Mouse (Mus musculus): Measurements from ENCODE around the gene Cdr2l. TPM values are rescaled to one million over a fixed set of nuclear protein-coding genes. Genes with fewer than 3 reads are reported as not detected.

Gene Cdr2l
- total and polyA plus RNA-seq, 3 experiments: 0.05 TPM; not detected in 2

DNA sequence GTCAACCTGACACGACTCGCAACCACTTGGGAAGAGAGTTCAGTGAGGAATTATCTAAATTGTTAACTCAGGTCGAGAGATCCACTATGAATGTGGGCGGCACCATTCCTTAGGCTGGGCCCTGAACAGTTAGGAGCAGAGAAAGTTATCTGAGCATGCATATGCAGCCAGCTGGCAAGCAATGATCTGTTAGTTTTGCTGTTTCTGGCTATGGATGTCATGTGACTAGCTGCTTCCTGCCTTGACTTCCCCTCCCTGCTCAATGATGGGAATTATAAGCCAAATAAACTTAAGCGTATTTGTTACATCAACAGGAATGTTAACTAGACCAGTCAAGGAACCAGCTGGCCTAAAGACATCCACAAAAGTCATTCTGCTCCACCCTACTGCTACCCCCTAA, 28.3 kb upstream of the Cdr2l start:
- DNase-seq (ENCODE audit: low spot score): no peak
- ATAC-seq (ENCODE audit: extremely low read depth, insufficient number of reproducible peaks, low FRiP score, poor library complexity, severe bottlenecking): no peak

DNA sequence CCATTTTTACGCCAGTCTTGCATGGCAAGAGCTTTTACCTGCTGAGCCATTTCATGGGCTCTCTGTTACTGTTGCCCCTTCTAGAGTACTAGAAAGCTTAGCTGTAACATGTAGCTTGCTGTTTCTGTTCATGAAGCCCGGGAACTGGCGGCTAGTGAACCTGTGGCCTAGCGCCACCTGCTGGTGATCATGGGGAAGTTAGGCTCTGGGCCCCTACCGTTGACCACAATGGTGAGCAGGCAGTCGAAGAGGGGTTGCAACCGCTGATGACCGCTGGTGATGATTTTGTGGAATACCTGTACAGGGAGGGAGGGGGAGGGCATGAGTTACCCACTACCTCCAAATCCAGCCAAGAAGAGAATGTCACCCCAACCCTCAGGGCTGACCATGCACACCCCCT, 27.5 kb upstream of the Cdr2l start:
- ATAC-seq (ENCODE audit: extremely low read depth, insufficient number of reproducible peaks, low FRiP score, poor library complexity, severe bottlenecking) (peak; percentile 67), DNase-seq (ENCODE audit: low spot score) (peak; percentile 79)
- TF ChIP-seq CTCF (IDR thresholded peaks at IDR 0.05; ENCODE audit: low read depth, low read length): peak; percentile 87
- TF ChIP-seq TAL1 (conservative IDR thresholded peaks at IDR 0.05; ENCODE audit: low read depth, low read length): no peak
- TF ChIP-seq POLR2AphosphoS5 (IDR thresholded peaks at IDR 0.05; ENCODE audit: insufficient replicate concordance, low read depth, low read length): no peak
- Histone ChIP-seq H3K9me3 (replicated peaks) (no peaks in the 10 kb centered on the region), H3K4me3 (ENCODE audit: low read depth, low read length) (no peak overlapping the region), H3K27me3 (ENCODE audit: insufficient read depth, low read length) (peaks cover 67% of the 10 kb centered on the region), H3K4me1 (ENCODE audit: insufficient read depth, low read depth, low read length) (peaks cover 16% of the 10 kb centered on the region), H3K36me3 (replicated peaks) (no peaks in the 10 kb centered on the region)

More for the DNA sequence above, 28.3 kb upstream of the Cdr2l start:
- Histone ChIP-seq H3K4me3 (ENCODE audit: low read depth, low read length) (no peak overlapping the region), H3K4me1 (ENCODE audit: insufficient read depth, low read depth, low read length) (peaks cover 13% of the 10 kb centered on the region), H3K36me3 (replicated peaks) (no peaks in the 10 kb centered on the region), H3K27me3 (ENCODE audit: insufficient read depth, low read length) (peaks cover 68% of the 10 kb centered on the region), H3K9me3 (replicated peaks) (no peaks in the 10 kb centered on the region)
- no peak for TF ChIP-seq POLR2AphosphoS5 (IDR thresholded peaks at IDR 0.05; ENCODE audit: insufficient replicate concordance, low read depth, low read length)
- no peak for TF ChIP-seq CTCF (IDR thresholded peaks at IDR 0.05; ENCODE audit: low read depth, low read length)
- TF ChIP-seq TAL1 (conservative IDR thresholded peaks at IDR 0.05; ENCODE audit: low read depth, low read length): no peak
- TF ChIP-seq GATA2 (IDR thresholded peaks at IDR 0.05; ENCODE audit: borderline replicate concordance, low read depth, low read length): no peak

DNA sequence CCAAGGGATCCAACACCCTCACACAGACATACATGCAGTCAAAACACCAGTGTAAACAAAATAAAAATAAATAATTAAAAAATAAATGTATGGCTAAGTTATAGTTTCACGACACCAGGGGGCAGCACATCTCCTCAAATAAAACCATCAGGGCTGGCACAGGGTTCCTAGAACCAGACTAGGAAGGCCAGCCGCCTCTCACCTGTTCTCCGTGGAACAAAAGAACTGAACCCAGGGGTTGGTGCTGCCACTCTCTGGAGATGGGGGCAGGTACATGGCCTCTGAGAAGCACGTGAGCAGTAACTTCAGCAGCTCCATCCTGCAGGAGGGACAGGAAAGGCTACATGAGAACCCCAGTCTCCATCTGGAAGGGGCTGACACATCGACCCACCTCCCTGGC, 23.2 kb upstream of the Cdr2l start:
- Histone ChIP-seq H3K36me3 (replicated peaks) (no peaks in the 10 kb centered on the region), H3K4me3 (ENCODE audit: low read depth, low read length) (no peak overlapping the region), H3K4me1 (ENCODE audit: insufficient read depth, low read depth, low read length) (peaks cover 17% of the 10 kb centered on the region), H3K9me3 (replicated peaks) (no peaks in the 10 kb centered on the region), H3K27me3 (ENCODE audit: insufficient read depth, low read length) (peaks cover 46% of the 10 kb centered on the region)
- ATAC-seq (ENCODE audit: extremely low read depth, insufficient number of reproducible peaks, low FRiP score, poor library complexity, severe bottlenecking) (no peak), DNase-seq (ENCODE audit: low spot score) (peak; percentile 54)
- no peak for TF ChIP-seq CTCF (IDR thresholded peaks at IDR 0.05; ENCODE audit: low read depth, low read length)

- TF ChIP-seq GATA2 (IDR thresholded peaks at IDR 0.05; ENCODE audit: borderline replicate concordance, low read depth, low read length): no peak
- no peak for TF ChIP-seq TAL1 (conservative IDR thresholded peaks at IDR 0.05; ENCODE audit: low read depth, low read length)
- Histone ChIP-seq H3K9me3 (replicated peaks) (no peaks in the 10 kb centered on the region), H3K36me3 (replicated peaks) (no peaks in the 10 kb centered on the region), H3K4me1 (ENCODE audit: insufficient read depth, low read depth, low read length) (peaks cover 14% of the 10 kb centered on the region), H3K27me3 (ENCODE audit: insufficient read depth, low read length) (peaks cover 52% of the 10 kb centered on the region), H3K4me3 (ENCODE audit: low read depth, low read length) (no peak overlapping the region)
- ATAC-seq (ENCODE audit: extremely low read depth, insufficient number of reproducible peaks, low FRiP score, poor library complexity, severe bottlenecking) (no peak), DNase-seq (ENCODE audit: low spot score) (no peak)
Measured at GRCm38 (mm10) chr11:115359293-115359692, 22.4 kb upstream of the Cdr2l start.

DNA sequence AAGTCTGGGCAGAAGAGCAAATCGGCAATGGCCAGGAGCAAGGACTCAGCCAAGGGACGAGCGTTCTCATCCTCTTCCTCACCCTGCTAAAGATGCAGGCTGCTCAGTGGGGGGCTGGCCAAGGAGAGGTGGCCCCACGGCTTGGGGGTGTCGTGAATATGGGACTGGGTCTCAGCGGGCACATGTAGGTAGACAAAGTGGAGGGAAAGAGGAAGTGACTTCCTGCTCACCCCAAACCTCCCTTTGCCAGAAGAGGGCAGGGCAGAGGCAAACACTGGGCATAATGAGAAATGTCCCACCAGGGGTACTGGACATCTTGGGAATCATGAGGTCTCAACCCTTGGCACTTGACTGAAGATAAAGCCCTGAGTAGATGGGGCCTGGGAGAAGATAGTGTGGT, 22.0 kb upstream of the Cdr2l start:
- peak; percentile 41 for DNase-seq (ENCODE audit: low spot score)
- TF ChIP-seq POLR2AphosphoS5 (IDR thresholded peaks at IDR 0.05; ENCODE audit: insufficient replicate concordance, low read depth, low read length): no peak
- no peak for TF ChIP-seq GATA2 (IDR thresholded peaks at IDR 0.05; ENCODE audit: borderline replicate concordance, low read depth, low read length)
- TF ChIP-seq GATA1 (IDR thresholded peaks at IDR 0.05; ENCODE audit: borderline replicate concordance, low read length): no peak
- Histone ChIP-seq H3K4me1 (ENCODE audit: insufficient read depth, low read depth, low read length) (peaks cover 11% of the 10 kb centered on the region; the same call in 1 of the 2 replicates), H3K27me3 (ENCODE audit: insufficient read depth, low read length) (peaks cover 54% of the 10 kb centered on the region), H3K36me3 (replicated peaks) (no peaks in the 10 kb centered on the region), H3K4me3 (ENCODE audit: low read depth, low read length) (no peak overlapping the region), H3K9me3 (replicated peaks) (no peaks in the 10 kb centered on the region)
- ATAC-seq (ENCODE audit: extremely low read depth, insufficient number of reproducible peaks, low FRiP score, poor library complexity, severe bottlenecking): no peak

- no peak for TF ChIP-seq CTCF (IDR thresholded peaks at IDR 0.05; ENCODE audit: low read depth, low read length)
- TF ChIP-seq TAL1 (conservative IDR thresholded peaks at IDR 0.05; ENCODE audit: low read depth, low read length): no peak
- no peak for TF ChIP-seq POLR2AphosphoS5 (IDR thresholded peaks at IDR 0.05; ENCODE audit: insufficient replicate concordance, low read depth, low read length)
- no peak for ATAC-seq (ENCODE audit: extremely low read depth, insufficient number of reproducible peaks, low FRiP score, poor library complexity, severe bottlenecking)
- H3K27me3 ChIP-seq (ENCODE audit: insufficient read depth, low read length): peaks cover 63% of the 10 kb centered on the region
- no peaks in the 10 kb centered on the region for H3K36me3 ChIP-seq (replicated peaks)
- DNase-seq (ENCODE audit: low spot score): no peak
- no peak overlapping the region for H3K4me3 ChIP-seq (ENCODE audit: low read depth, low read length)
- H3K9me3 ChIP-seq (replicated peaks): no peaks in the 10 kb centered on the region
- peaks cover 18% of the 10 kb centered on the region for H3K4me1 ChIP-seq (ENCODE audit: insufficient read depth, low read depth, low read length)
Measured at GRCm38 (mm10) chr11:115364136-115364535, 17.6 kb upstream of the Cdr2l start.

DNA sequence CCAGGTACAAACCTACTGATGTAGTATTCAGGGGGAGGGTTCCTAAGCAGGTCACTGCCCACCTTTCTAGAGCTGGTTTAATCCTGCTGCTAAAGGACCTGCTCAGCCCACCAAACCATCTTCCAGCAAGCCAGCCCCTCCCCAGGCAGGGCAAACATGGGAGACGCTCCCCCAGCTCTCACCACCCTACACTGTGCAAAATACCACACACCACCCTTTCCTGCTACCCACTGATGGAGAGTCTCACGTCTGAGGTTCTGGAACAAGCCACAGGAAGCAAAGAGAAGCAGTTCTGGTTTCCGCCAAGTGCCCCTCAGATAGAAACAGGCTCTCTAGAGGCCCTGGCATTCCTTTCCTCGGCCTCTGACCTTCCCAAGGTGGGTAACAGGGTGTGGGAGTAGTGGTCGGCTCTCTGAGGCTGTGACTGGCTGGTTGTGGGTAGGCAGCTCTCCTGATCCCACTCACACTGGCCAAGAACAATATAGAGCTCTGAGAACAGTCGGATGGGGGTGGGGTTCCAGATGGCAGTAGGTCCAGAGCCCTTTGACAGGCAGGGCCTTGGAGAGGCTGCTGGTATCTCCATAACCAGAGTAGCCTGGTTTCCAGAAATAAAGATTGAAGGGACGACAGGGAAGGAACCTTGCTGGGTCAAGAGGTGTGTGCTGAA, 15.5 kb upstream of the Cdr2l start:
- peaks cover 59% of the 10 kb centered on the region for H3K27me3 ChIP-seq (ENCODE audit: insufficient read depth, low read length)

More for the DNA sequence above, 15.5 kb upstream of the Cdr2l start:
- no peak for DNase-seq (ENCODE audit: low spot score)
- Histone ChIP-seq H3K4me1 (ENCODE audit: insufficient read depth, low read depth, low read length) (peaks cover 14% of the 10 kb centered on the region), H3K9me3 (replicated peaks) (no peaks in the 10 kb centered on the region), H3K4me3 (ENCODE audit: low read depth, low read length) (no peak overlapping the region), H3K36me3 (replicated peaks) (no peaks in the 10 kb centered on the region)
- TF ChIP-seq POLR2AphosphoS5 (IDR thresholded peaks at IDR 0.05; ENCODE audit: insufficient replicate concordance, low read depth, low read length) (no peak), GATA2 (IDR thresholded peaks at IDR 0.05; ENCODE audit: borderline replicate concordance, low read depth, low read length) (no peak), TAL1 (conservative IDR thresholded peaks at IDR 0.05; ENCODE audit: low read depth, low read length) (no peak), CTCF (IDR thresholded peaks at IDR 0.05; ENCODE audit: low read depth, low read length) (no peak), GATA1 (IDR thresholded peaks at IDR 0.05; ENCODE audit: borderline replicate concordance, low read length) (no peak)
- no peak for ATAC-seq (ENCODE audit: extremely low read depth, insufficient number of reproducible peaks, low FRiP score, poor library complexity, severe bottlenecking)
